Mouse (Mus musculus): ENCODE measurements around the gene Celsr1. TPM values are rescaled to one million over a fixed set of nuclear protein-coding genes. Genes with fewer than 3 reads are reported as not detected.

Gene Celsr1
- polyA plus RNA-seq, 1 experiment = 0.06 TPM

GRCm38 (mm10) chr15:85977086-85977485 is 56.5 kb downstream of the Celsr1 start:
- no peak overlapping the region for H3K4me3 ChIP-seq
- peaks cover 28% of the 10 kb centered on the region for H3K27me3 ChIP-seq (ENCODE audit: control insufficient read depth, insufficient read depth, insufficient read length)
- TF ChIP-seq POLR2A (IDR thresholded peaks at IDR 0.05; ENCODE audit: insufficient read length, low read depth) = no peak
- no peak for TF ChIP-seq MYOG (IDR thresholded peaks at IDR 0.05; ENCODE audit: control insufficient read depth in 1 of 3, insufficient read depth in 1 of 3, insufficient read length in 2 of 3, low read depth in 2 of 3)
- TF ChIP-seq TCF12 (IDR thresholded peaks at IDR 0.05; ENCODE audit: insufficient read depth, poor library complexity, severe bottlenecking) = no peak
- TF ChIP-seq CEBPB (IDR thresholded peaks at IDR 0.05; ENCODE audit: insufficient read depth, poor library complexity, severe bottlenecking) = no peak
- TF ChIP-seq SRF (IDR thresholded peaks at IDR 0.05; ENCODE audit: control insufficient read depth, insufficient read length, low read depth) = no peak
- TF ChIP-seq POLR2AphosphoS2 (IDR thresholded peaks at IDR 0.05; ENCODE audit: insufficient read length, low read depth) = no peak
- no peak for TF ChIP-seq E2F4 (IDR thresholded peaks at IDR 0.05; ENCODE audit: insufficient read depth)
- no peak for TF ChIP-seq TCF3 (IDR thresholded peaks at IDR 0.05; ENCODE audit: insufficient read length, low read depth)
- no peak for TF ChIP-seq MYOD1 (IDR thresholded peaks at IDR 0.05; ENCODE audit: control insufficient read depth in 1 of 3, insufficient read length in 2 of 3, low read depth in 2 of 3)
- TF ChIP-seq MAX (IDR thresholded peaks at IDR 0.05; ENCODE audit: low read depth) = no peak
- H3K79me2 ChIP-seq (ENCODE audit: control insufficient read depth, insufficient read depth) = no peaks in the 10 kb centered on the region
- H3K36me3 ChIP-seq (ENCODE audit: control insufficient read depth, insufficient read depth) = no peaks in the 10 kb centered on the region
- H3ac ChIP-seq (ENCODE audit: control insufficient read depth, insufficient read length) = no peak overlapping the region
- no peak overlapping the region for H3K4me2 ChIP-seq (ENCODE audit: low read depth)

- no peak overlapping the region for H3ac ChIP-seq (ENCODE audit: control insufficient read depth, insufficient read length)
- no peak overlapping the region for H3K4me2 ChIP-seq (ENCODE audit: low read depth)
- H3K36me3 ChIP-seq (ENCODE audit: control insufficient read depth, insufficient read depth) = no peaks in the 10 kb centered on the region
- H3K27me3 ChIP-seq (ENCODE audit: control insufficient read depth, insufficient read depth, insufficient read length) = peaks cover 28% of the 10 kb centered on the region
- TF ChIP-seq TCF3 (IDR thresholded peaks at IDR 0.05; ENCODE audit: insufficient read length, low read depth) (no peak), E2F4 (IDR thresholded peaks at IDR 0.05; ENCODE audit: insufficient read depth) (no peak), CEBPB (IDR thresholded peaks at IDR 0.05; ENCODE audit: insufficient read depth, poor library complexity, severe bottlenecking) (no peak), SRF (IDR thresholded peaks at IDR 0.05; ENCODE audit: control insufficient read depth, insufficient read length, low read depth) (no peak), MAX (IDR thresholded peaks at IDR 0.05; ENCODE audit: low read depth) (no peak), TCF12 (IDR thresholded peaks at IDR 0.05; ENCODE audit: insufficient read depth, poor library complexity, severe bottlenecking) (no peak), MYOG (IDR thresholded peaks at IDR 0.05; ENCODE audit: control insufficient read depth in 1 of 3, insufficient read depth in 1 of 3, insufficient read length in 2 of 3, low read depth in 2 of 3) (no peak), REST (IDR thresholded peaks at IDR 0.05; ENCODE audit: insufficient read depth, insufficient read length) (no peak), MYOD1 (IDR thresholded peaks at IDR 0.05; ENCODE audit: control insufficient read depth in 1 of 3, insufficient read length in 2 of 3, low read depth in 2 of 3) (no peak), USF1 (IDR thresholded peaks at IDR 0.05; ENCODE audit: low read depth) (no peak), POLR2A (IDR thresholded peaks at IDR 0.05; ENCODE audit: insufficient read length, low read depth) (no peak), POLR2AphosphoS2 (IDR thresholded peaks at IDR 0.05; ENCODE audit: insufficient read length, low read depth) (no peak)
- no peak overlapping the region for H3K4me3 ChIP-seq
- no peaks in the 10 kb centered on the region for H3K79me2 ChIP-seq (ENCODE audit: control insufficient read depth, insufficient read depth)
Observed at GRCm38 (mm10) chr15:85975746-85976145, 57.8 kb downstream of the Celsr1 start.

- no peak overlapping the region for H3K4me2 ChIP-seq (ENCODE audit: low read depth)
- no peaks in the 10 kb centered on the region for H3K36me3 ChIP-seq (ENCODE audit: control insufficient read depth, insufficient read depth)
- no peak for TF ChIP-seq POLR2A (IDR thresholded peaks at IDR 0.05; ENCODE audit: insufficient read length, low read depth)
- TF ChIP-seq REST (IDR thresholded peaks at IDR 0.05; ENCODE audit: insufficient read depth, insufficient read length) = no peak
- TF ChIP-seq E2F4 (IDR thresholded peaks at IDR 0.05; ENCODE audit: insufficient read depth) = no peak
- TF ChIP-seq TCF3 (IDR thresholded peaks at IDR 0.05; ENCODE audit: insufficient read length, low read depth) = no peak
- no peak for TF ChIP-seq MYOG (IDR thresholded peaks at IDR 0.05; ENCODE audit: control insufficient read depth in 1 of 3, insufficient read depth in 1 of 3, insufficient read length in 2 of 3, low read depth in 2 of 3)
- no peak for TF ChIP-seq TCF12 (IDR thresholded peaks at IDR 0.05; ENCODE audit: insufficient read depth, poor library complexity, severe bottlenecking)
- TF ChIP-seq SRF (IDR thresholded peaks at IDR 0.05; ENCODE audit: control insufficient read depth, insufficient read length, low read depth) = no peak
- no peak for TF ChIP-seq USF1 (IDR thresholded peaks at IDR 0.05; ENCODE audit: low read depth)
- no peak for TF ChIP-seq POLR2AphosphoS2 (IDR thresholded peaks at IDR 0.05; ENCODE audit: insufficient read length, low read depth)
- no peak for TF ChIP-seq CEBPB (IDR thresholded peaks at IDR 0.05; ENCODE audit: insufficient read depth, poor library complexity, severe bottlenecking)
- no peak for TF ChIP-seq MAX (IDR thresholded peaks at IDR 0.05; ENCODE audit: low read depth)
- no peak for TF ChIP-seq MYOD1 (IDR thresholded peaks at IDR 0.05; ENCODE audit: control insufficient read depth in 1 of 3, insufficient read length in 2 of 3, low read depth in 2 of 3)
- no peaks in the 10 kb centered on the region for H3K79me2 ChIP-seq (ENCODE audit: control insufficient read depth, insufficient read depth)
- peaks cover 23% of the 10 kb centered on the region for H3K27me3 ChIP-seq (ENCODE audit: control insufficient read depth, insufficient read depth, insufficient read length)
- H3ac ChIP-seq (ENCODE audit: control insufficient read depth, insufficient read length) = no peak overlapping the region
- H3K4me3 ChIP-seq = no peak overlapping the region
Observed at GRCm38 (mm10) chr15:85971596-85971995, 62.0 kb downstream of the Celsr1 start.

- no peaks in the 10 kb centered on the region for H3K79me2 ChIP-seq (ENCODE audit: control insufficient read depth, insufficient read depth)
- no peak overlapping the region for H3K4me3 ChIP-seq
- peaks cover 18% of the 10 kb centered on the region for H3K27me3 ChIP-seq (ENCODE audit: control insufficient read depth, insufficient read depth, insufficient read length)
- no peak overlapping the region for H3K4me2 ChIP-seq (ENCODE audit: low read depth)
- no peaks in the 10 kb centered on the region for H3K36me3 ChIP-seq (ENCODE audit: control insufficient read depth, insufficient read depth)
- no peak for TF ChIP-seq TCF12 (IDR thresholded peaks at IDR 0.05; ENCODE audit: insufficient read depth, poor library complexity, severe bottlenecking)
- TF ChIP-seq TCF3 (IDR thresholded peaks at IDR 0.05; ENCODE audit: insufficient read length, low read depth) = no peak
- no peak for TF ChIP-seq MYOG (IDR thresholded peaks at IDR 0.05; ENCODE audit: control insufficient read depth in 1 of 3, insufficient read depth in 1 of 3, insufficient read length in 2 of 3, low read depth in 2 of 3)
- TF ChIP-seq E2F4 (IDR thresholded peaks at IDR 0.05; ENCODE audit: insufficient read depth) = no peak
- no peak for TF ChIP-seq REST (IDR thresholded peaks at IDR 0.05; ENCODE audit: insufficient read depth, insufficient read length)
- no peak for TF ChIP-seq SRF (IDR thresholded peaks at IDR 0.05; ENCODE audit: control insufficient read depth, insufficient read length, low read depth)
- H3ac ChIP-seq (ENCODE audit: control insufficient read depth, insufficient read length) = no peak overlapping the region
Observed at GRCm38 (mm10) chr15:85970441-85970840, 63.1 kb downstream of the Celsr1 start.

All from myocyte (in vitro differentiated cells).